Mouse (Mus musculus) embryonic facial prominence, embryonic 11.5 days (tissue): ENCODE measurements around the gene Rdh13. TPM values are rescaled to one million over a fixed set of nuclear protein-coding genes. Genes with fewer than 3 reads are reported as not detected.

Experiments used
- ATAC-seq: fragments of 200-750 bp; cut with Nextera tagmentation; replicated peaks from 2 replicates; pipeline ENCODE4 v1.8.0; 2017; ENCODE audit warnings: low read depth; ENCODE audit not compliant: insufficient number of reproducible peaks, low FRiP score, low TSS enrichment
- DNase-seq: peaks from one replicate; pipeline ENCODE4 v3.0.0-alpha.2; 2015; ENCODE audit warnings: low spot score
- H3K27ac ChIP-seq: fragments of 300-500 bp; sonication (generic); replicated peaks from 2 replicates; pipeline ENCODE4 v1.5.1; 2014; ENCODE audit warnings: mild to moderate bottlenecking, low read depth, low read length, control low read depth
- H3K27me3 ChIP-seq: fragments of 300-500 bp; sonication (generic); 2 replicates; pipeline ENCODE4 v1.6.1; 2014; ENCODE audit warnings: mild to moderate bottlenecking, low read length, moderate library complexity, mixed read lengths; ENCODE audit not compliant: control insufficient read depth, insufficient read depth
- H3K36me3 ChIP-seq: fragments of 300-500 bp; sonication (generic); replicated peaks from 2 replicates; pipeline ENCODE4 v1.6.1; 2014; ENCODE audit warnings: low read depth, mild to moderate bottlenecking, low read length, moderate library complexity, mixed read lengths; ENCODE audit not compliant: control insufficient read depth, insufficient read depth
- H3K4me1 ChIP-seq: fragments of 300-500 bp; sonication (generic); 2 replicates; pipeline ENCODE4 v1.6.1; 2014; ENCODE audit warnings: low read length, mixed read lengths; ENCODE audit not compliant: control insufficient read depth, insufficient read depth
- H3K4me2 ChIP-seq: fragments of 300-500 bp; sonication (generic); 2 replicates; pipeline ENCODE4 v1.6.1; 2014; ENCODE audit warnings: low read depth, mild to moderate bottlenecking, control low read depth, low read length, moderate library complexity
- H3K4me3 ChIP-seq: fragments of 300-500 bp; sonication (generic); 2 replicates; pipeline ENCODE4 v1.5.1; 2014; ENCODE audit warnings: low read depth, low read length, control low read depth
- H3K9ac ChIP-seq: fragments of 300-500 bp; sonication (generic); replicated peaks from 2 replicates; pipeline ENCODE4 v1.6.1; 2014; ENCODE audit warnings: mild to moderate bottlenecking, control low read depth, low read length
- H3K9me3 ChIP-seq: fragments of 300-500 bp; sonication (generic); replicated peaks from 2 replicates; pipeline ENCODE4 v1.6.1; 2016; ENCODE audit warnings: mild to moderate bottlenecking, low read length, inconsistent platforms, mixed read lengths; ENCODE audit not compliant: control insufficient read depth
- WGBS: fragments of 180-500 bp; shearing (Covaris S2); extraction: QIAGEN DNeasy Blood & Tissue Kit; methylation state at CpG from one replicate; pipeline ENCODE4 v1.1.7; 2014; 5-methylcytosine and 5-hydroxymethylcytosine counted together
- polyA plus RNA-seq: library from polyadenylated mRNA; unstranded; fragments of >200 nt; fragmentation: Nextera tagmentation; extraction: Ambion mirVana; gene quantifications from 2 replicates; pipeline ENCODE4 v1.2.1, GENCODE M21; 2014

The Rdh13 gene
- polyA plus RNA-seq, 1 experiment from 2014 or later = 26.0 TPM

DNA sequence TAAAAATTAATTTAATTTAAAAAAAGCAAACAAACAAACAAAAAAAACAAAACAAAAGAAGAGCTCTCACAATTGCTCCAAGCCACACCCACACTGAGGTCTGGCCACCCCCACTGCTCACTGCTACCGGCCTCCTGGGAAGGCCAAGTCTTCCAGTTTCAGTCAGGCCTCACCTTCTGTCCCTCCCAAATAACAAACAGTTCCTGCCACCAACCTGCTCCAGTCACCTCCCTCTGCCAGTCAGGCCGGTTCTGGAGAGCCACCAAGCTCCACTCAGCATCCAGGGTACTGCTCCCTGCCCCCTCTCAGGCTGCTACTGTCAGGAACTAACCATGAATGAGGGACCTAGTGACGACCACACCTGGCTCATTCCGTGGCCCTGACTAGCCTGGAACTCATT is 7.2 kb upstream of the Rdh13 start:
- Histone ChIP-seq H3K27ac (no peak overlapping the region), H3K27me3 (no peaks in the 10 kb centered on the region), H3K4me3 (no peak overlapping the region), H3K36me3 (no peaks in the 10 kb centered on the region), H3K9me3 (no peaks in the 10 kb centered on the region), H3K9ac (no peak overlapping the region), H3K4me1 (no peaks in the 10 kb centered on the region), H3K4me2 (no peak overlapping the region)
- 17% methylated on average over 4 of the region's 4 CpGs for WGBS
- ATAC-seq = peak; percentile 44; the same call in 1 of the 2 replicates
- DNase-seq = no peak

GRCm38 (mm10) chr7:4449211-4449610 is 3.8 kb upstream of the Rdh13 start:
- H3K9ac ChIP-seq = no peak overlapping the region
- no peaks in the 10 kb centered on the region for H3K9me3 ChIP-seq
- DNase-seq = no peak
- H3K36me3 ChIP-seq = no peaks in the 10 kb centered on the region
- H3K27ac ChIP-seq = no peak overlapping the region
- no peaks in the 10 kb centered on the region for H3K27me3 ChIP-seq
- no peaks in the 10 kb centered on the region for H3K4me1 ChIP-seq
- no peak overlapping the region for H3K4me2 ChIP-seq
- 15% methylated on average over 2 of the region's 2 CpGs for WGBS
- ATAC-seq = no peak
- H3K4me3 ChIP-seq = no peak overlapping the region

DNA sequence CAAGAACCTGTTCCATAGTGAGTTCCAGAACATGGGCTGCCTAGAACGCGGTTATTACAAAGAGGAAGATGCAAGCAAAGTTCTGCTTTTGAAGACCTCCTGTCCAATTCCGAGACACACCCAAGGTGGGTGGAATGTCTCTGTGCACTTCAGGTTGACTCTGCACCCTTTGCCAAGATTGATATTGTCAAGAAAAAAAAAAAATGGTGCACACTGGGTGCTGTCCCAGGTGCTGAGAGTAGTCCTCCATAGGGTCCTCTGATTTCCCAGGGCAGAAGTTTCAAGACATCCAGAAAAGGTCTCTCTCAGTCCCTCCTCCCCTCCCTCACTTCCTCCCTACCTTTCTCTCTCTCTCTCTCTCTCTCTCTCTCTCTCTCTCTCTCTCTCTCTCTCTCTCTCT is 3.0 kb upstream of the Rdh13 start:
- H3K27me3 ChIP-seq = no peaks in the 10 kb centered on the region
- no peaks in the 10 kb centered on the region for H3K36me3 ChIP-seq
- DNase-seq (no peak), ATAC-seq (no peak)
- no peak overlapping the region for H3K27ac ChIP-seq
- H3K9ac ChIP-seq = no peak overlapping the region
- H3K4me3 ChIP-seq = no peak overlapping the region
- no peaks in the 10 kb centered on the region for H3K9me3 ChIP-seq
- 82% methylated on average over 3 of the region's 3 CpGs for WGBS
- no peaks in the 10 kb centered on the region for H3K4me1 ChIP-seq
- H3K4me2 ChIP-seq = no peak overlapping the region

DNA sequence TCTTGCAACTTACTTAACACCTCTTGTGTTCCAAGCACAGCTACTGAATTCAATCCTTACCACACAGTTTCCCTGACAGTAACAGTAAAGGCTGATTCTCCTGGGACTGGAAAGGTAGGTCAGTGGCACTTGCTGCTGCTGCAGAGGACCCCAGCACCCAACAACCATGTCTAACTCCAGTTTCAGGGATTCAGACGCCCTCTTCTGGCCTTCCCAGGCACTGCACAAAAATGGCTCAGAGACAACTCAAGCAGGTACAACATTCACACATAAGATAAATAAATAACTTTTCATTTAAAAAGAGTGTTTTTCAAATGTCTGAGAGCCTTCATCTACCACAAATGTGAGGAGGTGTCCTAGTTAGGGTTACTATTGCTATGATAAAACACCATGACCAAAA is 1.7 kb upstream of the Rdh13 start:
- WGBS = 6% methylated on average over 1 of the region's 1 CpGs
- DNase-seq (no peak), ATAC-seq (no peak)
- no peak overlapping the region for H3K4me3 ChIP-seq
- no peaks in the 10 kb centered on the region for H3K27me3 ChIP-seq
- H3K9ac ChIP-seq = no peak overlapping the region
- no peaks in the 10 kb centered on the region for H3K4me1 ChIP-seq
- H3K9me3 ChIP-seq = no peaks in the 10 kb centered on the region
- H3K27ac ChIP-seq = no peak overlapping the region
- no peak overlapping the region for H3K4me2 ChIP-seq
- H3K36me3 ChIP-seq = no peaks in the 10 kb centered on the region

- Histone ChIP-seq H3K27me3 (no peaks in the 10 kb centered on the region), H3K36me3 (no peaks in the 10 kb centered on the region), H3K4me3 (no peak overlapping the region), H3K9me3 (no peaks in the 10 kb centered on the region), H3K9ac (no peak overlapping the region), H3K4me1 (no peaks in the 10 kb centered on the region), H3K4me2 (no peak overlapping the region), H3K27ac (no peak overlapping the region)
- no peak for ATAC-seq
- 92% methylated on average over 10 of the region's 10 CpGs for WGBS
- DNase-seq = no peak
Observed at GRCm38 (mm10) chr7:4440549-4440948, 4.9 kb downstream of the Rdh13 start.

DNA sequence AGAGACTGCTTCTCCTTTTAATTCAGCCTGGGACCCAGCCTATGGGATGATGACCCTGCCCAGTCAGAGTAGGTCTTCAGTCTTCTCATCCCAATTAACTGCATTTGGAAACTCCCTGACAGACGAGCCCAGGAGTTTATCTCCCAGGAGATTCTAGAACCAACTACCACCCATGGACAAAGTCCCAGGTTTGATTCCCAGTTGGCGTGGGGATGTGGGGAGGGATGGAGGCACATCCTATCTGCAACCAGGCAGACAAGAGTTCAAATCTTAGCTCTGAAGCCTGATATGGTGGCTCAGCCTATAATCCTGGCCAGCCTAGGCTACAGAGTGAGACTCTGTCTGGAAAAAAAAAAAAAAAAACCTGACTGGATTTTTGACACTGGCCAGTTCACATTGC is 7.7 kb downstream of the Rdh13 start:
- Histone ChIP-seq H3K27me3 (no peaks in the 10 kb centered on the region), H3K9ac (no peak overlapping the region), H3K9me3 (no peaks in the 10 kb centered on the region), H3K27ac (no peak overlapping the region), H3K4me1 (no peaks in the 10 kb centered on the region), H3K4me2 (no peak overlapping the region), H3K36me3 (no peaks in the 10 kb centered on the region; the same call in 1 of the 2 replicates), H3K4me3 (no peak overlapping the region)
- 91% methylated on average over 2 of the region's 2 CpGs for WGBS
- no peak for DNase-seq
- ATAC-seq = no peak

DNA sequence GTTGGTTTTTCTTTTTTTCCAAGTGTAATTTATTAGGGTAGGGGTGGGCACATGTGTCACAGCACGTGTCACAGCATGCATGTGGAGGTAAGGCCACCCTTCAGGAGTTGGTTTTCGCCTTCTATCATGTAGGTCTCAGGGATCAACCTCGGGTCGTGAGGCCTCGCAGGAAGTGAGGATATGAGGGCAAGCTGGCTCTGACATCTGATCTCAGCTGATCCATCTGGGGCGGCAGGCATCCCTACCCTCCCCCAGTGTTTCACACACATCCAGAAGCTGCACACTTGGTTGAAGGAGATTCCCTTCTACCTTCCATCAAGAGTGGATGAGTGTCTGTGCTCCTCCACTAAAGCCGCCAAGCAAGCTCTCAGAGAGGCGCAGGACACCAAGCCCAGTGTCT is 13.4 kb downstream of the Rdh13 start:
- no peak overlapping the region for H3K9ac ChIP-seq
- H3K4me1 ChIP-seq = no peaks in the 10 kb centered on the region
- WGBS = 90% methylated on average over 8 of the region's 8 CpGs
- no peaks in the 10 kb centered on the region for H3K9me3 ChIP-seq
- ATAC-seq = no peak
- no peaks in the 10 kb centered on the region for H3K27me3 ChIP-seq
- no peak overlapping the region for H3K27ac ChIP-seq
- no peak overlapping the region for H3K4me3 ChIP-seq
- H3K4me2 ChIP-seq = no peak overlapping the region
- no peak for DNase-seq
- no peaks in the 10 kb centered on the region; the same call in 1 of the 2 replicates for H3K36me3 ChIP-seq

GRCm38 (mm10) chr7:4431548-4431947 is 13.9 kb downstream of the Rdh13 start:
- no peaks in the 10 kb centered on the region for H3K27me3 ChIP-seq
- no peaks in the 10 kb centered on the region; the same call in 1 of the 2 replicates for H3K36me3 ChIP-seq
- DNase-seq (peak; percentile 76), ATAC-seq (no peak)
- H3K9me3 ChIP-seq = no peaks in the 10 kb centered on the region
- no peak overlapping the region for H3K9ac ChIP-seq
- WGBS = 79% methylated on average over 6 of the region's 6 CpGs
- no peak overlapping the region for H3K4me3 ChIP-seq
- no peak overlapping the region for H3K4me2 ChIP-seq
- H3K27ac ChIP-seq = no peak overlapping the region
- no peaks in the 10 kb centered on the region for H3K4me1 ChIP-seq
